ENCODE assay signal across 10 mouse cellular contexts in genomic region chr8:53869997-53870596, GRCm38 (mm10).
DNase-seq lines count a peak whose midpoint lies in the region; ATAC-seq lines count a peak whose summit lies in the region.
"Had no signal": no experiment of that assay in that cellular context is flagged by ENCODE, and none has a peak within 500 bp of the region (broad histone marks: within the 10 kb centered on the region; RNA-seq: fewer than 3 reads in every experiment).

No protein-coding gene starts in this region.

- no peaks in the 10 kb centered on the region for H3K9me3 ChIP-seq in forebrain, embryonic 15.5 days
- no peaks in the 10 kb centered on the region for H3K9me3 ChIP-seq in heart, embryonic 11.5 days (replicated peaks; ENCODE audit: control insufficient read depth, low read length)
- H3K9me3 ChIP-seq: embryonic facial prominence, embryonic 12.5 days; limb, embryonic 13.5 days had no signal

- peak; percentile 61; the same call in 1 of the 2 replicates for ATAC-seq in forebrain, embryonic 15.5 days (replicated peaks)
- peak; percentile 41; the same call in 1 of the 2 replicates for ATAC-seq in neutrophil, adult 5-6 weeks (ENCODE audit: extremely low read depth, insufficient number of reproducible peaks, low FRiP score, poor library complexity, severe bottlenecking)
- ATAC-seq in heart, embryonic 11.5 days (replicated peaks; ENCODE audit: insufficient number of reproducible peaks, low FRiP score, low TSS enrichment), result no peak

- no peaks in the 10 kb centered on the region for H3K27me3 ChIP-seq in forebrain, embryonic 15.5 days
- H3K27me3 ChIP-seq in heart, embryonic 11.5 days (ENCODE audit: control insufficient read depth, insufficient read depth, low read length), result no peaks in the 10 kb centered on the region
- H3K27me3 ChIP-seq: embryonic facial prominence, embryonic 12.5 days; limb, embryonic 13.5 days had no signal

- H3K4me1 ChIP-seq in forebrain, embryonic 15.5 days, result peaks cover 4% of the 10 kb centered on the region; the same call in 1 of the 2 replicates
- H3K4me1 ChIP-seq in heart, embryonic 11.5 days (ENCODE audit: control insufficient read depth, insufficient read depth, low read length), result no peaks in the 10 kb centered on the region
- H3K4me1 ChIP-seq: embryonic facial prominence, embryonic 12.5 days; limb, embryonic 13.5 days had no signal

- no peak overlapping the region for H3K4me2 ChIP-seq in forebrain, embryonic 15.5 days (replicated peaks)
- no peak overlapping the region for H3K4me2 ChIP-seq in heart, embryonic 11.5 days
- H3K4me2 ChIP-seq: embryonic facial prominence, embryonic 12.5 days; limb, embryonic 13.5 days had no signal

- DNase-seq in heart, postnatal 4 days, result peak; percentile 28
- DNase-seq in heart, adult 8-10 months (ENCODE audit: low spot score), result no peak
- DNase-seq in 416B (ENCODE audit: low read depth) (peak; percentile 70), MEL-GATA-1-ER (ENCODE audit: extremely low read depth, low read depth) (peak; percentile 6)
- DNase-seq in testis, postnatal 14 days (ENCODE audit: low spot score), result no peak

- no peak overlapping the region for H3K9ac ChIP-seq in forebrain, embryonic 15.5 days (replicated peaks)
- H3K9ac ChIP-seq in heart, embryonic 11.5 days (ENCODE audit: low read depth, low read length), result no peak overlapping the region
- H3K9ac ChIP-seq: embryonic facial prominence, embryonic 12.5 days; limb, embryonic 13.5 days had no signal

- H3K36me3 ChIP-seq in forebrain, embryonic 15.5 days, result no peaks in the 10 kb centered on the region
- no peaks in the 10 kb centered on the region for H3K36me3 ChIP-seq in heart, embryonic 11.5 days (ENCODE audit: control insufficient read depth, insufficient read depth, low read length)
- H3K36me3 ChIP-seq: embryonic facial prominence, embryonic 12.5 days; limb, embryonic 13.5 days had no signal

- H3K4me3 ChIP-seq in forebrain, embryonic 15.5 days, result no peak overlapping the region
- H3K4me3 ChIP-seq in heart, embryonic 11.5 days (ENCODE audit: low read depth, low read length), result no peak overlapping the region
- H3K4me3 ChIP-seq: embryonic facial prominence, embryonic 12.5 days; limb, embryonic 13.5 days had no signal

- H3K27ac ChIP-seq in forebrain, embryonic 15.5 days (replicated peaks), result no peak overlapping the region
- no peak overlapping the region for H3K27ac ChIP-seq in heart, embryonic 11.5 days (ENCODE audit: low read depth, low read length)
- H3K27ac ChIP-seq: embryonic facial prominence, embryonic 12.5 days; limb, embryonic 13.5 days had no signal

- 62% methylated on average over 8 of the region's 8 CpGs for WGBS in forebrain, embryonic 15.5 days
- WGBS in heart, embryonic 11.5 days (ENCODE audit: insufficient replicate concordance), result 58% methylated on average over 8 of the region's 8 CpGs

Comparison
In these comparisons a context has a peak if more than half of its experiments do, and no peak if none do; other contexts are left out.
1. DNase-seq: peak in heart, postnatal 4 days (single experiment), 416B (single experiment) and MEL-GATA-1-ER (single experiment); none in heart, adult 8-10 months (single experiment) and testis, postnatal 14 days (single experiment).